Mouse (Mus musculus): ENCODE data around the gene Dusp18. TPM values are rescaled to one million over a fixed set of nuclear protein-coding genes. Genes with fewer than 3 reads are reported as not detected.
A peak's percentile ranks its signal among the peaks of the same experiment; 100 is the strongest.

The Dusp18 gene
- total and polyA plus RNA-seq, 3 experiments, result 2.7 to 9.4 (median 3.9) TPM

DNA sequence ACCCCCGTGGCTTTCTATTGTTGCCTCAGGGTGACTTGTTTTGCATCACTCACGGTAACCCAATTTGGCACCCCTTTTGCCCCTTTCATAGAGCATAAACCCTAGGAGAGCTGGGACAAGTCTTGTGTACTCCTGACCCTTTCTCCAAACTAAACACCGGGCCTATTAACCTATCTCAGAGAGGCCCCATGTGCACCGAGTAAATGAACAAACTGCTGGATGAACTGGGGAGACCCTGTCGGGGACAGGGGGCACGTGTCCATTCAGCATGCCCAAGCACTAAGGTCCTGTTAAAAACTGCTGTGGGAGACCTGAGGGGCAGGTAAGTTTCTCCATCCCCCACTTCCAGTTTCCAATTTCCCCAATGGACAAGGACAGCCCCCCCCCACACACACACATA lies 35.9 kb downstream of the Dusp18 start:
- DNase-seq, result no peak

DNA sequence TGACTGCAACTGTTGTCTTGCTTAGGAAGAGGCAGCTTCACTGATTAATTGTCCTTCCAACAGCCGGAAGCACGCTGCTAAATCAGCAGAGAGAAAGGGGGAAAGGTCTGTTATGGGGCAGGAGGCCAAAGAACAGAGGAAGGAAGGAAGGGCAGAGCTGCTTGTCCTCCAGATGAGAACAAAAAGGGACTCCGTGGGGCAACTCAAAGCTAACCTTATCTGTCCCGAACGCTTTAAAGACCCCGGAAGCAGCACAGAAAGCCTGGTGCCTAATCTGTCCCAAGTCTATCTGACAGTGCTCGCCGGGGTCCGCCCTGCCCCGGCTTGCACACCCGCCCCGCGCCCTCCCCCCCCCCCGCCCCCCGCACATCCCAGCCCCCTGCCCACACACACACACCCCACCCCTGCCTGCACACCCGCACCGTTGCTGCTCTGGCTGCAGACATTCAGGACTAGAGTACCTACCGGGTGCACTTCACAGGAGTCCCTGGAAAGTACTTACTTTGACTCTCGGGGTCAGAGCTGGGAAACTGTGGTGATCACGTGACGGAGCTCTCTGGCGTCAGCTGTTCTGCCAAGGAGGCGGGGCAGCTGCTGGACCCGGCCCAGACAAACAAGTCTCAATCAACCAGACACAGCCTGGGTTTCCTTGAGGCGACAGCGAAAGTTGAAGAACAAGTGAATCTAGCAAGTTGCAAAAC lies 36.6 kb downstream of the Dusp18 start, which contains the start of gene Tcn2:
Gene Tcn2, minus strand, starts transcription at position 649 of the 701 bp plus-strand sequence.
- DNase-seq, result peak; percentile 94

DNA sequence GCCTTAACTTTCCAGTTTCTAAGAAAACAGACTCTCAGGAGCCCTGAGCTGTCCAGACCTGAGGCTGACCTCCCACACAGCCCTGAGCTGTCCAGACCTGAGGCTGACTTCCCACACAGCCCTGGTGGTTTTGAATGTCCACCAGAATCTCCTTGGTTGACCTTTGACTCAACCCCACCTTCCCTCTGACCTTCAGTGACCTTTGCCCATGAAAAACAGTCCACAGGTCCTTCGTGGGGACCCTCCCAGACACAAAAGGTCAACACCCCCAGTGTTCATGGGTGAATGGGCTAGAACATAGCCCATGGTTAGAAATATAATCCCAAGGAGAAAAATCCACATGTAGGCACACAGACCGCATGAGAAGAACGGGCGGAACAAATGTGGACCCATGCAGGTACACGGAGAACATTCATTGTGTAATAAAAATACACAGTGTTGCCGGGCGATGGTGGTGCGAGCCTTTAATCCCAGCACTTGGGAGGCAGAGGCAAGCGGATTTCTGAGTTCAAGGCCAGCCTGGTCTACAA lies 38.8 kb downstream of the Dusp18 start:
- no peak for DNase-seq

DNA sequence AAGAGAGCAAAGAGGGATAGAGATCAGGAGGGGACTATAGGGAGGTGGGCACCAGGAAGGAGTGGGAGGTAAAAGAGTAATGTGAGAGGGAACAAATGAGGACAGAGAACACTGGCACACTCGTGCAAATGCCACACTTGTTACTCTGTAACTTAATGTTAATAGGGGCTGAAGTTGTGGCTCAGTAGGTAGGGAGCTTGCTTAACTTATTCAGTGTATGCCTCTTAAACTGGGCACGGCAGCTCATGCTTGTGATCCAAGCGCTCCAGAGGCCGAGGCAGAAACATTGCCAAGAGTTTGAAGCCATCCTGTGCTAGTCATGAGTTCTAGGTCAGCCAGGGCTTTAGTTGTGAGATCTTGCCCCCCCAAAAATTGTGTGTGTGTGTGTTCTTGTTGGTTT lies 40.1 kb downstream of the Dusp18 start:
- DNase-seq, result no peak

DNA sequence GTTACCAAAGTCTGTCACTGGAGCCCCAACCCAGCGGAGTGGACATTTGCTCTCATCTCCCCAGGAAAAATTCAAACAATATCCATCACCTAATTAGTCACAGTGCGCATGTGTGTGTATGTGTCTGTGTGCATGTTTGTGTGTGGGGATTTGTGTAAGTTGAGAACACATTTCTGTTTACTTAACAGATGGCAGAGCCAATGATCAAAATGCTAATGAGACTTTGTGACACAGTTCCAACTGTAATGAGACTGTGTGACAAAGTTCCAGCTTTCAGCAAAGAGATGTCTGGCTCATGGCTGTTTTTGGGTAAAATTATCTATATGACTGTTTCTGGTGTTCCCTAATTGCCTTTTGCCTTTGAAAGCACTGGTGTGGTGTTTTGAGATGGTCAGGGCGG lies 41.3 kb downstream of the Dusp18 start:
- DNase-seq, result no peak

DNA sequence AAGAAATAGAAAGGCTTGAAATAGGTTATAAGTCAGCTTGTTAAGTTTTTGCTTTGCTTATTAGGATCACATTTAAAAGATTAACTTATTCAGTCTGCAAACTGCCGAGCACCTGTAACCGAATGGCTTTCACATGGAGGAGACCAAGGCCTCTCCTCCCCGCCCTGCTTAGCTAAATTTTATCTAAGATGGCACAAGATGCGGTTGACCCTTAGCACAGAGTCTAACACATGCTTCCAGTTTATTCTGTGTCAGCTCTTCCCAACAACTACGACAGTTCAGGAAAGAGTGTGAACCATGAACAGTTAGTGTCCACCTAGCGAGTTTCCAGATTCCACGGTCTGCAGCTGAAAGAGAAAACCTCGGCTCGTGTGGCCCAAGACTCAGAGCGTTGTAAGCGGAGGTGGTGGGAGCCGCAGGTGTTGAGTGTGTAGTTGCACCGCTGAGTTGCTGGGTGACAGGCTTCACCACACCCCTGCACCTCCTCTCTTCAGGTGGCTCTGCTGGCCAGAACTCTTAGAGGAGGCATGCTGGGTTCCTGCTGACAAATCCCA lies 42.4 kb downstream of the Dusp18 start:
- DNase-seq, result no peak

DNA sequence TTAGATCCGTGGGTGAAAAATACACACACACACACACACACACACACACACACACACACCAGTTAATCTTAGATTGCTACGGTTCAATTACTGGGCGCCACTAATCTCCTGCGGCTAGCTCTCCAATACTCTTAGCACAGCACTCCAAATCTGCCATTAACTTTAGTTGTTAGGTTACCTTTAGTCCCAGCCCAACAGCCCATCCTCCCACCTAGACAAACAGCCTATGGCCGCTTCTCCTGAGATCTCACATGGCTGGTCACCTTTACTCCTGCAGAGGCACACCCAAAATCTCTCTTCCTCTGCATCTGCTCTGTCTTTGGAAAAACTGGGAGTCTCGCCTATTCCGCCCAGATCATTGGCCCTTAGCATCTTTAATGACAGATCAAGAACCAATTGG lies 46.3 kb downstream of the Dusp18 start:
- DNase-seq, result no peak

DNA sequence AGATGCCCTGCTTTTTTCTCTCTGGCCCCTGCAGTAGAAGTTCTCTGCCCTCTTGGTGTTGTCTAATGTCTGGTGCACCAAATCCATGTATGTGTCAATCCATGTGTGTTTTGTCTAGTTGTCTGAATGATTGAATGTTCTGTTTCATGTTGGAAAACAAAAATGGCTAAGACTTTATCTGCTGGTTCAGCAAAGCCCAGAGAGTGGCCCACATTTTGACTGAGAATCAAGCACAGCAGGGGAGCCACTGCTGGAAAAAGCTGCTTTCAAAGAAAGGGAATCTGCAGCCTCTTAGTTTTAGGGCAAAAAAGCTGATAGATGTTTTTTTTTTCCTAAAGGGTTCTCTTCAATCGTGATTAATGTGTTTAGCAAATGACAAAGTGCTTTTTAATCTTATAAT lies 51.3 kb downstream of the Dusp18 start:
- DNase-seq, result no peak

Other genes starting within 250 kb of the Dusp18 start
- gene Morc2a, start 246.0 kb upstream of the Dusp18 start, total RNA-seq (2021), result 10 to 100 TPM; 33.4 to 39.0 TPM
- 6.8 and 7.3 TPM in 2 replicates for gene Morc2a, start 246.0 kb upstream of the Dusp18 start, polyA plus RNA-seq (2012; rRNA removed)
- 1 to 10 TPM; 2.2 to 3.7 TPM for gene Osbp2, start 31.3 kb upstream of the Dusp18 start, total RNA-seq (2021)
- 1.9 and 2.2 TPM in 2 replicates for gene Osbp2, start 31.3 kb upstream of the Dusp18 start, polyA plus RNA-seq (2012; rRNA removed)
- under 1 TPM; 0.55 to 0.93 TPM for gene 4921536K21Rik, start 142 bp upstream of the Dusp18 start, total RNA-seq (2021)
- 0.08 and 0.32 TPM in 2 replicates for gene 4921536K21Rik, start 142 bp upstream of the Dusp18 start, polyA plus RNA-seq (2012; rRNA removed)
- gene Slc35e4, start 19.4 kb downstream of the Dusp18 start, total RNA-seq (2021), result 10 to 100 TPM in 1 of 2 experiments, 1 to 10 TPM in 1; 3.1 to 13.5 TPM
- 13.9 and 19.3 TPM in 2 replicates for gene Slc35e4, start 19.4 kb downstream of the Dusp18 start, polyA plus RNA-seq (2012; rRNA removed)
- 100 to 1,000 TPM; 141 TPM for gene Tcn2, start 36.9 kb downstream of the Dusp18 start, total RNA-seq (2021)
- 147 and 160 TPM in 2 replicates for gene Tcn2, start 36.9 kb downstream of the Dusp18 start, polyA plus RNA-seq (2012; rRNA removed)
- gene Pes1, start 68.7 kb downstream of the Dusp18 start, total RNA-seq (2021), result 10 to 100 TPM; 62.1 to 73.2 TPM
- 29.7 and 38.6 TPM in 2 replicates for gene Pes1, start 68.7 kb downstream of the Dusp18 start, polyA plus RNA-seq (2012; rRNA removed)
- not detected for gene 4930556J24Rik, start 81.5 kb downstream of the Dusp18 start, total RNA-seq (2021)
- not detected in 2 replicates for gene 4930556J24Rik, start 81.5 kb downstream of the Dusp18 start, polyA plus RNA-seq (2012; rRNA removed)
- gene Gal3st1, start 88.4 kb downstream of the Dusp18 start, total RNA-seq (2021), result under 1 TPM in 1 of 2 experiments, not detected in 1; 0.21 TPM
- 0.63 and 0.79 TPM in 2 replicates for gene Gal3st1, start 88.4 kb downstream of the Dusp18 start, polyA plus RNA-seq (2012; rRNA removed)
- gene Sec14l4, start 136.2 kb downstream of the Dusp18 start, total RNA-seq (2021), result 1 to 10 TPM; 3.2 to 7.2 TPM
- 1.2 and 1.7 TPM in 2 replicates for gene Sec14l4, start 136.2 kb downstream of the Dusp18 start, polyA plus RNA-seq (2012; rRNA removed)
- gene Sec14l3, start 169.6 kb downstream of the Dusp18 start, total RNA-seq (2021), result not detected
- gene Sec14l3, start 169.6 kb downstream of the Dusp18 start, polyA plus RNA-seq (2012; rRNA removed), result 0.10 TPM in 1 of 2 replicates, not detected in the other
- 10 to 100 TPM; 19.3 to 24.2 TPM for gene Mtfp1, start 200.2 kb downstream of the Dusp18 start, total RNA-seq (2021)
- gene Mtfp1, start 200.2 kb downstream of the Dusp18 start, polyA plus RNA-seq (2012; rRNA removed), result 40.4 and 43.8 TPM in 2 replicates
- 1 to 10 TPM; 1.8 to 2.2 TPM for gene Sec14l2, start 228.2 kb downstream of the Dusp18 start, total RNA-seq (2021)
- 0.59 and 0.71 TPM in 2 replicates for gene Sec14l2, start 228.2 kb downstream of the Dusp18 start, polyA plus RNA-seq (2012; rRNA removed)
- 10 to 100 TPM; 21.7 to 25.0 TPM for gene Rnf215, start 240.0 kb downstream of the Dusp18 start, total RNA-seq (2021)
- 34.6 and 40.2 TPM in 2 replicates for gene Rnf215, start 240.0 kb downstream of the Dusp18 start, polyA plus RNA-seq (2012; rRNA removed)